Mouse (Mus musculus) left cerebral cortex, adult 2 months (tissue): ENCODE measurements at regions not wholly inside any gene's neighbourhood (a gene's known extent, or its start where the extent isn't known, plus 50 kb on each side); places are given as distances from the start of the nearest gene placed in this dataset.
"Not testable (repeated sequence)": the region's sequence is repeated elsewhere in the genome, so short reads cannot be mapped to it uniquely, and the experiment has no call there.

Experiments used
- DNase-seq, 2 experiments: peaks; one replicate each; pipeline ENCODE4 v3.0.0; 2021 to 2022; ENCODE audit warnings: low spot score in 2 of 2, mixed read lengths in 1 of 2; ENCODE audit errors: extremely low spot score in 1 of 2
- H3K27ac ChIP-seq: fragments of 200-600 bp; 2 replicates; pipeline ENCODE4 v1.8.1; 2022
- H3K4me3 ChIP-seq: fragments of 200-600 bp; 2 replicates; pipeline ENCODE4 v1.8.1; 2022
- intact Hi-C: fragments of 180-260 bp; cut with DNase I; formaldehyde crosslinking; loops from one replicate; pipeline ENCODE4 v1.15.1; 2025

DNA sequence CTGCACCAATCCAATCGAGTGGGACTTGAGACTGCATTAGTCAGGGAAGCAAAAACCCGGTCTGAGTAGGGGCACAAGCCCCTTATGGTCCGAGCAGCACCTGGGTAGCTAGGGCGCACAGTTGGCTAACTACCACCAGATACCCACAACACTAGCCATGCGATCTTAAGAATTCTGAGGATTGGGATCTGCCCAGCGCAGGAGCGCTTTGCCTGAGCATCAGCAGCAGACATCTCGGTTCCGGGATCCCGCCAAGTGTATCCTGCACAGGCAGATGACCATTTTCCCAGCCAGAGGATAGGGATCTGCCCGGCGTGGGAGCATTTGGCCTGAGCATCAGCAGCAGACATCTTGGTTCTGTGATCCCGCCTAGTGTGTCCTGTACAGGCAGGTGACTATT, 61.7 kb downstream of the Gm7951 start:
- DNase-seq: peak in 1 of 2 experiments; percentile 7
- intact Hi-C loops: not testable (repeated sequence)

More for the DNA sequence above, 61.7 kb downstream of the Gm7951 start:
- not testable (repeated sequence) for H3K4me3 ChIP-seq, H3K27ac ChIP-seq
